Mouse (Mus musculus) olfactory bulb, adult 2 months (tissue): ENCODE data around the gene Olfr1513. TPM values are rescaled to one million over a fixed set of nuclear protein-coding genes. Genes with fewer than 3 reads are reported as not detected.
"Not testable (repeated sequence)": the region's sequence is repeated elsewhere in the genome, so short reads cannot be mapped to it uniquely, and the experiment has no call there.

Experiments
- H3K27ac ChIP-seq: fragments of 200-500 bp; 2 replicates; pipeline ENCODE4 v1.5.1; 2012; ENCODE audit warnings: low read depth, low read length; ENCODE audit not compliant: insufficient read depth
- H3K4me1 ChIP-seq: fragments of 200-500 bp; 2 replicates; pipeline ENCODE4 v1.6.1; 2012; ENCODE audit warnings: low read length; ENCODE audit not compliant: control insufficient read depth, insufficient read depth
- H3K4me3 ChIP-seq: fragments of 200-500 bp; 2 replicates; pipeline ENCODE4 v1.5.1; 2012; ENCODE audit warnings: mild to moderate bottlenecking, low read depth, low read length, moderate library complexity; ENCODE audit not compliant: insufficient read depth
- CTCF ChIP-seq: fragments of 200-500 bp; IDR thresholded peaks from 2 replicates; pipeline ENCODE4 v1.5.1; 2012; ENCODE audit warnings: low read depth, mild to moderate bottlenecking, low read length, moderate library complexity; ENCODE audit not compliant: insufficient read depth
- POLR2A ChIP-seq: fragments of 200-500 bp; IDR thresholded peaks from 2 replicates; pipeline ENCODE4 v1.6.1; 2012; ENCODE audit warnings: mild to moderate bottlenecking, low read depth, low read length, moderate library complexity; ENCODE audit not compliant: insufficient read depth
- WGBS: fragments of 180-500 bp; shearing (Covaris S2); methylation state at CpG from one replicate; pipeline ENCODE4 v1.1.7; 2018; 5-methylcytosine and 5-hydroxymethylcytosine counted together
- polyA plus RNA-seq: library from polyadenylated mRNA; stranded (reverse); fragments of >200 nt; gene quantifications from 2 replicates; pipeline ENCODE4 v1.2.4, GENCODE M21; 2012; ENCODE audit warnings: low replicate concordance; ENCODE audit not compliant: missing spikeins, insufficient read depth, insufficient read length

Gene Olfr1513
- not detected in 2 replicates for polyA plus RNA-seq

GRCm38 (mm10) chr14:52356308-52356707 is at the start of gene Olfr1513:
TSS of gene Olfr1513 (minus strand) at chr14:52356408.
- Histone ChIP-seq H3K27ac (no peak within 1 kb of the TSS), H3K4me1 (no peaks in the 10 kb centered on the region), H3K4me3 (no peak within 1 kb of the TSS)
- 86% methylated on average over 4 of the region's 4 CpGs for WGBS
- TF ChIP-seq CTCF, result no peak
- no peak for TF ChIP-seq POLR2A

- TF ChIP-seq POLR2A (no peak), CTCF (no peak)
- WGBS, result 77% methylated on average over 4 of the region's 4 CpGs
- Histone ChIP-seq H3K27ac (no peak within 1 kb of the TSS), H3K4me3 (no peak within 1 kb of the TSS), H3K4me1 (no peaks in the 10 kb centered on the region)
These were observed 41.1 kb upstream of the Olfr1513 start, which contains the start of gene Olfr1511 for GRCm38 (mm10) chr14:52397279-52397678. TSS of gene Olfr1511 (minus strand) at chr14:52397379.

GRCm38 (mm10) chr14:52390084-52390848 is 34.1 kb upstream of the Olfr1513 start:
- H3K4me3 ChIP-seq, H3K4me1 ChIP-seq, H3K27ac ChIP-seq: not testable (repeated sequence)
- 84% methylated on average over 9 of the region's 9 CpGs for WGBS

GRCm38 (mm10) chr14:52379068-52379467 is 22.9 kb upstream of the Olfr1513 start, which contains the start of gene Olfr1512:
TSS of gene Olfr1512 (minus strand) at chr14:52379168.
- TF ChIP-seq POLR2A (no peak), CTCF (no peak)
- WGBS, result 81% methylated on average over 2 of the region's 2 CpGs
- H3K4me3 ChIP-seq, result no peak within 1 kb of the TSS
- no peak within 1 kb of the TSS for H3K27ac ChIP-seq
- H3K4me1 ChIP-seq, result no peaks in the 10 kb centered on the region

GRCm38 (mm10) chr14:52368741-52369140 is 12.5 kb upstream of the Olfr1513 start:
- no peaks in the 10 kb centered on the region for H3K4me1 ChIP-seq
- WGBS, result 86% methylated on average over 3 of the region's 3 CpGs
- H3K4me3 ChIP-seq, result no peak overlapping the region
- TF ChIP-seq CTCF, result no peak
- TF ChIP-seq POLR2A, result no peak
- H3K27ac ChIP-seq, result no peak overlapping the region

GRCm38 (mm10) chr14:52339512-52339852 is 16.7 kb downstream of the Olfr1513 start:
- TF ChIP-seq CTCF, result no peak
- no peak for TF ChIP-seq POLR2A
- H3K4me3 ChIP-seq, result peak overlapping the region; percentile 46
- WGBS, result 51% methylated on average over 6 of the region's 6 CpGs
- H3K27ac ChIP-seq, result peak overlapping the region; percentile 73; the same call in 1 of the 2 replicates
- 0 out of 2 replicates have a peak, but pooled peaks cover 9% of the 10 kb centered on the region for H3K4me1 ChIP-seq

GRCm38 (mm10) chr14:52338751-52339511 is 17.3 kb downstream of the Olfr1513 start:
- no peak for TF ChIP-seq CTCF
- TF ChIP-seq POLR2A, result no peak
- H3K4me1 ChIP-seq, result 0 out of 2 replicates have a peak, but pooled peaks cover 8% of the 10 kb centered on the region
- peak overlapping the region; percentile 46 for H3K4me3 ChIP-seq
- peak overlapping the region; percentile 82; the same call in 1 of the 2 replicates for H3K27ac ChIP-seq
- WGBS, result 7% methylated on average over 21 of the region's 21 CpGs

GRCm38 (mm10) chr14:52332171-52332570 is 24.0 kb downstream of the Olfr1513 start:
- peaks cover 8% of the 10 kb centered on the region for H3K4me1 ChIP-seq
- 67% methylated on average over 1 of the region's 3 CpGs for WGBS
- no peak overlapping the region for H3K4me3 ChIP-seq
- H3K27ac ChIP-seq, result no peak overlapping the region
- TF ChIP-seq POLR2A (no peak), CTCF (no peak)
